Mouse (Mus musculus): Measurements from ENCODE around the gene Isyna1. TPM values are rescaled to one million over a fixed set of nuclear protein-coding genes. Genes with fewer than 3 reads are reported as not detected.
A peak's percentile ranks its signal among the peaks of the same experiment; 100 is the strongest.

The Isyna1 gene
- total and polyA plus RNA-seq, 3 experiments: 84.1 to 189 TPM; not detected in 1

DNA sequence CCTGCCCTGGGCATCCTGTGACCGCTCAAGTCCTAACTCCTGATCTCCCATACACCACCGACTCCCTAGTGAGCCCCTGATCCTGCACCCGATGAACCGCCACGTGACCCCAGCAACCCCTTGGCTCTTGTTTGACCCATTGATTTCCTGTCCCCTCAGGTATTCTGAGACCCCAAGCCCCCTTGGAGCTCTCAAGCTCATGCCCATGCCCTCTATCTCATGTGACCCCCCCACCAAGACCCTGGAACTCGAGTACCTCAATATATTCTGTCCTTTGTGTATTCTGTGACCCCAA lies 13.4 kb downstream of the Isyna1 start:
- no peaks in the 10 kb centered on the region for H3K27me3 ChIP-seq (ENCODE audit: control insufficient read depth in 1 of 2, insufficient read depth in 2 of 2, low read length in 2 of 2)
- H3K79me2 ChIP-seq (ENCODE audit: control insufficient read depth, insufficient read depth, low read length, poor library complexity): peaks cover 29% of the 10 kb centered on the region
- peak overlapping the region; percentile 71 for H3K27ac ChIP-seq (ENCODE audit: control insufficient read depth, low read depth, low read length)
- no peaks in the 10 kb centered on the region for H3K9me3 ChIP-seq (replicated peaks; ENCODE audit: insufficient read depth, low read length)
- TF ChIP-seq USF2 (IDR thresholded peaks at IDR 0.05; ENCODE audit: borderline replicate concordance in 1 of 2, insufficient read depth in 1 of 2, low read depth in 1 of 2, low read length in 2 of 2): 0 out of 4 replicates have a peak, but pooled peaks of 1 of the 2 experiments have one; percentile 6
- TF ChIP-seq USF1 (IDR thresholded peaks at IDR 0.05; ENCODE audit: low read depth, low read length): peak; percentile 76
- TF ChIP-seq GABPA (IDR thresholded peaks at IDR 0.05; ENCODE audit: low read depth, low read length): no peak
- 0 out of 2 replicates have a peak, but pooled peaks have one; percentile 28 for TF ChIP-seq MAZ (IDR thresholded peaks at IDR 0.05; ENCODE audit: low read depth, low read length)
- DNase-seq (ENCODE audit: low read depth, low spot score): no peak
- H3K9ac ChIP-seq (ENCODE audit: control insufficient read depth, low read depth, low read length, poor library complexity, severe bottlenecking): peak overlapping the region; percentile 96
- H3K36me3 ChIP-seq (ENCODE audit: control insufficient read depth in 1 of 2, insufficient read depth in 2 of 2, low read length in 2 of 2): no peaks in the 10 kb centered on the region; a peak in 1 of 4 replicates
- peaks cover 0 to 8% of the 10 kb centered on the region in 2 experiments; a peak in 3 of 4 replicates for H3K4me1 ChIP-seq (ENCODE audit: control insufficient read depth in 1 of 2, insufficient read depth in 2 of 2, low read length in 2 of 2)
- H3K4me3 ChIP-seq (ENCODE audit: control insufficient read depth in 1 of 2, insufficient read depth in 1 of 2, low read depth in 2 of 2, low read length in 2 of 2): peak overlapping the region; percentile 88 to 92

DNA sequence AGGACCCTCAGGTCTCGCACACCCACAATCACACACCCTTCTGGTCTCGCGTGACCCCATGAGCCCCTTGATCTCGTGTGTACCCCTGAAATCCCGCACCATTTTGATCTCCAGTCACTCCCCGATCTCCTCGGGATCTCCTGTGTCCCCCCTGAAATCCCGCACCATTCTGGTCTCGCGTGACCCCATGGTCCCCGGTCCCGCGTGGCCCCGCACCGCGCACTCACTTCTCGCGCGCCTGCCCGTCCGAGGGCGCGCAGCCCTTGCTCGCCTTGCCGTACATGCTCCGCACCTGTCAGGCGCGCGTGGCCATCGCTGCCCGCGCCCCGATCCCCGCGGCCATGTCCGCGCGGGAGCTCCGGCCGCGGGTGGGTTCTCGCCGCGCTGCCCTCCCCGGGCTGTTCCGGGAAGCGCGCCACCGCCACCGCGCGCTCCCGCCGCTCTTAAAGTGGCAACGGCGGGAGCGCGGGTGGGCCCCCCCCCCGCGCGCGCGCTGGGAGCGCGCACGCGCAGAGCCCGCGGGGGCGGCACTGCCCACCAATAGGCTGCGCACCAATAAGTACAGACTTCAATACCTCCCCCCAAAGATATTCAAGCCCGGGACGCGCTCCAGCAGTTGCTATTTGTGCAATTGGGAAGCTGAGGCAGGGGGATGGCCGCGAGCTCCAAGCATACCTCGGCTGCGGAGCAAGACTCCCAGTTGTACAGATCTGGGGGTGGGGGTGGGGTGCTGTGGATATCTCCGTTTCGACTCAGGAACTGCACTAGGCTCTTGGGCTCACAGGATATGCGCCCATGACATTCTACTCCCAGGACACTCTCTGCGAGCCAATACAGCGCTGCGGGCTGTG lies 13.9 kb downstream of the Isyna1 start:
- Histone ChIP-seq H3K4me3 (ENCODE audit: control insufficient read depth in 1 of 2, insufficient read depth in 1 of 2, low read depth in 2 of 2, low read length in 2 of 2) (peak overlapping the region; percentile 88 to 92), H3K9me3 (replicated peaks; ENCODE audit: insufficient read depth, low read length) (no peaks in the 10 kb centered on the region), H3K36me3 (ENCODE audit: control insufficient read depth in 1 of 2, insufficient read depth in 2 of 2, low read length in 2 of 2) (no peaks in the 10 kb centered on the region; a peak in 1 of 4 replicates), H3K27me3 (ENCODE audit: control insufficient read depth in 1 of 2, insufficient read depth in 2 of 2, low read length in 2 of 2) (no peaks in the 10 kb centered on the region), H3K9ac (ENCODE audit: control insufficient read depth, low read depth, low read length, poor library complexity, severe bottlenecking) (peak overlapping the region; percentile 96), H3K27ac (ENCODE audit: control insufficient read depth, low read depth, low read length) (peak overlapping the region; percentile 87), H3K79me2 (ENCODE audit: control insufficient read depth, insufficient read depth, low read length, poor library complexity) (peaks cover 29% of the 10 kb centered on the region), H3K4me1 (ENCODE audit: control insufficient read depth in 1 of 2, insufficient read depth in 2 of 2, low read length in 2 of 2) (peaks cover 0 to 8% of the 10 kb centered on the region in 2 experiments; a peak in 3 of 4 replicates)
- peak; percentile 90 for DNase-seq (ENCODE audit: low read depth, low spot score)
- TF ChIP-seq ETS1 (IDR thresholded peaks at IDR 0.05; ENCODE audit: low read depth, low read length): peak; percentile 31; the same call in 1 of the 2 replicates
- 0 out of 2 replicates have a peak, but pooled peaks have one; percentile 27 for TF ChIP-seq ZMIZ1 (IDR thresholded peaks at IDR 0.05; ENCODE audit: low read depth, low read length)
- TF ChIP-seq MYC (IDR thresholded peaks at IDR 0.05; ENCODE audit: low read depth, low read length): no peak
- peak; percentile 50; the same call in 1 of the 2 replicates for TF ChIP-seq TBP (IDR thresholded peaks at IDR 0.05; ENCODE audit: low read depth, low read length)
- TF ChIP-seq CHD1 (IDR thresholded peaks at IDR 0.05; ENCODE audit: low read depth, low read length): no peak
- TF ChIP-seq HCFC1 (IDR thresholded peaks at IDR 0.05; ENCODE audit: low read depth, low read length): peak; percentile 51
- TF ChIP-seq CTCF (IDR thresholded peaks at IDR 0.05 in 2 of 3, conservative IDR thresholded peaks at IDR 0.05 in 1 of 3; ENCODE audit: control insufficient read depth in 1 of 3, insufficient read depth in 1 of 3, low read depth in 2 of 3, low read length in 3 of 3, poor library complexity in 1 of 3, severe bottlenecking in 1 of 3): no peak
- no peak for TF ChIP-seq TAL1 (IDR thresholded peaks at IDR 0.05; ENCODE audit: low read length)
- TF ChIP-seq NRF1 (IDR thresholded peaks at IDR 0.05; ENCODE audit: insufficient read depth, low read depth, low read length, poor library complexity, severe bottlenecking): peak; percentile 71
- TF ChIP-seq UBTF (IDR thresholded peaks at IDR 0.05; ENCODE audit: borderline replicate concordance, insufficient read depth, low read depth, low read length): no peak
- TF ChIP-seq SMC3 (IDR thresholded peaks at IDR 0.05; ENCODE audit: low read depth, low read length): no peak
- TF ChIP-seq ZNF384 (IDR thresholded peaks at IDR 0.05; ENCODE audit: low read depth, low read length): no peak
- peak; percentile 71 for TF ChIP-seq CHD2 (IDR thresholded peaks at IDR 0.05; ENCODE audit: low read length)
- no peak for TF ChIP-seq EP300 (IDR thresholded peaks at IDR 0.05; ENCODE audit: low read depth in 1 of 2, low read length in 2 of 2)
- no peak for TF ChIP-seq MAFK (IDR thresholded peaks at IDR 0.05; ENCODE audit: borderline replicate concordance, low read depth, low read length)
- TF ChIP-seq ZC3H11A (IDR thresholded peaks at IDR 0.05; ENCODE audit: low read depth, low read length): peak; percentile 32
- no peak for TF ChIP-seq TCF12 (IDR thresholded peaks at IDR 0.05; ENCODE audit: low read depth, low read length)
- no peak for TF ChIP-seq MYB (IDR thresholded peaks at IDR 0.05; ENCODE audit: low read depth, low read length)
- TF ChIP-seq POLR2AphosphoS2 (IDR thresholded peaks at IDR 0.05; ENCODE audit: low read length): no peak
- TF ChIP-seq ZKSCAN1 (IDR thresholded peaks at IDR 0.05; ENCODE audit: low read depth, low read length): no peak
- TF ChIP-seq USF1 (IDR thresholded peaks at IDR 0.05; ENCODE audit: low read depth, low read length): no peak
- TF ChIP-seq POLR2AphosphoS5 (IDR thresholded peaks at IDR 0.05; ENCODE audit: borderline replicate concordance, low read depth, low read length): no peak
- no peak for TF ChIP-seq USF2 (IDR thresholded peaks at IDR 0.05; ENCODE audit: borderline replicate concordance in 1 of 2, insufficient read depth in 1 of 2, low read depth in 1 of 2, low read length in 2 of 2)
- TF ChIP-seq NELFE (IDR thresholded peaks at IDR 0.05; ENCODE audit: low read depth, low read length): peak; percentile 64
- peak; percentile 53 to 67 for TF ChIP-seq POLR2A (IDR thresholded peaks at IDR 0.05; ENCODE audit: control insufficient read depth in 1 of 2, insufficient read depth in 1 of 2, low read depth in 1 of 2, low read length in 2 of 2, poor library complexity in 1 of 2)
- TF ChIP-seq MAZ (IDR thresholded peaks at IDR 0.05; ENCODE audit: low read depth, low read length): peak; percentile 89
- TF ChIP-seq BHLHE40 (IDR thresholded peaks at IDR 0.05; ENCODE audit: borderline replicate concordance, low read depth, low read length): no peak
- TF ChIP-seq GABPA (IDR thresholded peaks at IDR 0.05; ENCODE audit: low read depth, low read length): no peak

All from MEL (cell line).